10 mouse cellular contexts compared by ENCODE assay signal in genomic region chr5:117516597-117516996, GRCm38 (mm10).
DNase-seq lines count a peak whose midpoint lies in the region; ATAC-seq and TF ChIP-seq lines count a peak whose summit lies in the region.
"Had no signal": no experiment of that assay in that cellular context is flagged by ENCODE, and none has a peak within 500 bp of the region (broad histone marks: within the 10 kb centered on the region; RNA-seq: fewer than 3 reads in every experiment).

No protein-coding gene starts in this region.

- TF ChIP-seq CTCF in intestine, postnatal 0 days (IDR thresholded peaks at IDR 0.05; ENCODE audit: low read depth), result peak; percentile 88

- no peaks in the 10 kb centered on the region for H3K9me3 ChIP-seq in intestine, postnatal 0 days (ENCODE audit: control insufficient read depth)
- no peaks in the 10 kb centered on the region for H3K9me3 ChIP-seq in intestine, embryonic 16.5 days (ENCODE audit: control insufficient read depth, low read length)
- no peaks in the 10 kb centered on the region for H3K9me3 ChIP-seq in limb, embryonic 10.5 days (replicated peaks)

- no peaks in the 10 kb centered on the region for H3K27me3 ChIP-seq in intestine, postnatal 0 days (replicated peaks; ENCODE audit: control insufficient read depth, insufficient read depth, low read length)
- H3K27me3 ChIP-seq in intestine, embryonic 16.5 days (replicated peaks; ENCODE audit: control insufficient read depth, insufficient read depth, low read length), result no peaks in the 10 kb centered on the region
- 0 out of 2 replicates have a peak, but pooled peaks cover 3% of the 10 kb centered on the region for H3K27me3 ChIP-seq in limb, embryonic 10.5 days (ENCODE audit: low read depth, poor library complexity, severe bottlenecking)

- intact Hi-C loops in heart, postnatal 36 days (cut with DNase I), result loop anchor here (2.0 to 5.0 kb wide), 3 partner anchors 96 to 416 kb away; no protein-coding TSS in a partner anchor

- DNase-seq in MN1 (ENCODE audit: low spot score), result peak; percentile 83
- peak; percentile 82 for DNase-seq in cerebellum, adult 8-10 months
- DNase-seq in heart, postnatal 36 days, result peak; percentile 32 to 57
- DNase-seq in limb, embryonic 10.5 days (ENCODE audit: low spot score), result peak; percentile 88
- DNase-seq in ovary, postnatal 36 days (ENCODE audit: low spot score), result peak; percentile 31

- H3K9ac ChIP-seq in intestine, postnatal 0 days (ENCODE audit: low read depth, low read length), result no peak overlapping the region
- no peak overlapping the region for H3K9ac ChIP-seq in intestine, embryonic 16.5 days (ENCODE audit: low read depth, low read length)

- 4% methylated on average over 8 of the region's 8 CpGs for WGBS in intestine, postnatal 0 days
- 3% methylated on average over 8 of the region's 8 CpGs for WGBS in intestine, embryonic 16.5 days
- WGBS in limb, embryonic 10.5 days, result 5% methylated on average over 8 of the region's 8 CpGs

- no peak overlapping the region for H3K4me3 ChIP-seq in intestine, postnatal 0 days (ENCODE audit: low read depth, low read length)
- H3K4me3 ChIP-seq in intestine, embryonic 16.5 days (ENCODE audit: low read length), result no peak overlapping the region
- H3K4me3 ChIP-seq in limb, embryonic 10.5 days, result no peak overlapping the region
- H3K4me3 ChIP-seq: erythroblast, embryonic 14.5 days had no signal

- no peak overlapping the region for H3K4me2 ChIP-seq in intestine, postnatal 0 days (replicated peaks; ENCODE audit: low read depth)
- H3K4me2 ChIP-seq in intestine, embryonic 16.5 days (ENCODE audit: low read depth, low read length), result no peak overlapping the region

- no peak for ATAC-seq in intestine, postnatal 0 days
- ATAC-seq in intestine, embryonic 16.5 days, result no peak
- no peak for ATAC-seq in activated CD4-positive, CD25-positive, alpha-beta regulatory T cell, adult 4 months

- no peak overlapping the region for H3K27ac ChIP-seq in intestine, postnatal 0 days (ENCODE audit: low read depth, low read length)
- H3K27ac ChIP-seq in intestine, embryonic 16.5 days (ENCODE audit: low read length), result no peak overlapping the region
- H3K27ac ChIP-seq in limb, embryonic 10.5 days, result no peak overlapping the region
- H3K27ac ChIP-seq: macrophage had no signal

- H3K4me1 ChIP-seq in intestine, postnatal 0 days (replicated peaks; ENCODE audit: control insufficient read depth, insufficient read depth, low read length), result no peaks in the 10 kb centered on the region
- no peaks in the 10 kb centered on the region for H3K4me1 ChIP-seq in intestine, embryonic 16.5 days (ENCODE audit: control insufficient read depth, insufficient read depth, low read length)
- peaks cover 26% of the 10 kb centered on the region; the same call in 1 of the 2 replicates for H3K4me1 ChIP-seq in limb, embryonic 10.5 days

- no peaks in the 10 kb centered on the region for H3K36me3 ChIP-seq in intestine, postnatal 0 days (ENCODE audit: control insufficient read depth, insufficient read depth)
- H3K36me3 ChIP-seq in intestine, embryonic 16.5 days (ENCODE audit: control insufficient read depth, insufficient read depth, low read length), result no peaks in the 10 kb centered on the region
- H3K36me3 ChIP-seq in limb, embryonic 10.5 days, result no peaks in the 10 kb centered on the region

Comparison
In these comparisons a context has a peak if more than half of its experiments do, and no peak if none do; other contexts are left out.
1. DNase-seq: peak in every context shown above with its lines; median percentile 88 in limb, embryonic 10.5 days; 83 in MN1; 82 in cerebellum, adult 8-10 months; 44 in heart, postnatal 36 days; 31 in ovary, postnatal 36 days.